Mouse (Mus musculus) right cerebral cortex, postnatal 25 days (tissue): ENCODE measurements around the gene Medag.

Experiments used
- DNase-seq: peaks from one replicate; pipeline ENCODE4 v3.0.0; 2022

Gene Medag

DNA sequence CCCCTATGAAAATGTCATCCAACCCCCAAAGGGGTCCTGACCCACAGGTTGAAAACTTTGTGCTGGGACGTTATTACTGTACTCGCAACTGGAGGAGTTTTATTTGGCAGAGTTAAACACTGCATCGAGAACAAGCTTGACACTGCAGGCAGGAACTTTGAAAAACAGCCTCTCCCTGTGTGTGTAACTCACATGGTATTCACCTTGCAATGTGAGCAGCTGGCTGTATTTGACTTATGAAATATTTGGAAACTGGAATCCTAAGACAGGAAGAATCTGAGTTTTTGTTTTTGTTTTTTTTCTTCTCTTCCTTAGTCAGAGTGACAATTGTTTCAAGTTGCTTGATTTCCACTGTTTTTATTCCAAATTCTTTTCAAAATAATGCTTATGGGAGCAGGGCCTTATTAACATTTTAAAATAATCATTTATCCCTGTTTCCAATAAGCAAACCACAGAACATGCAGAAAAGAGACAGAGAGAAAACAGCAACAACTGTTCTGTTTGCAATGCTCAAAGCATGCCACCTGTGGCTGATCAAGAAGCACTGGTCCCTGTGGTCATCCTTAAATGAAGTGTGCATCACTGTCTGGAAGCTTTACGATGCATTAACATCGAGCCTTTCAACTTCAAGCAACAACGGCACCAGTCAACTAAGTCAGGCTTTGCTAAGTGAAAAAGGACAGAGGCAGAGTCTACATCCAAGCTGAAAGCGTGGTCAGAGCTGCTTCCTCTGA is 26.2 kb upstream of the Medag start:
- no peak for DNase-seq

GRCm38 (mm10) chr5:149386294-149386850 is 25.2 kb upstream of the Medag start:
- DNase-seq, result no peak

GRCm38 (mm10) chr5:149388947-149389346 is 22.6 kb upstream of the Medag start:
- no peak for DNase-seq

DNA sequence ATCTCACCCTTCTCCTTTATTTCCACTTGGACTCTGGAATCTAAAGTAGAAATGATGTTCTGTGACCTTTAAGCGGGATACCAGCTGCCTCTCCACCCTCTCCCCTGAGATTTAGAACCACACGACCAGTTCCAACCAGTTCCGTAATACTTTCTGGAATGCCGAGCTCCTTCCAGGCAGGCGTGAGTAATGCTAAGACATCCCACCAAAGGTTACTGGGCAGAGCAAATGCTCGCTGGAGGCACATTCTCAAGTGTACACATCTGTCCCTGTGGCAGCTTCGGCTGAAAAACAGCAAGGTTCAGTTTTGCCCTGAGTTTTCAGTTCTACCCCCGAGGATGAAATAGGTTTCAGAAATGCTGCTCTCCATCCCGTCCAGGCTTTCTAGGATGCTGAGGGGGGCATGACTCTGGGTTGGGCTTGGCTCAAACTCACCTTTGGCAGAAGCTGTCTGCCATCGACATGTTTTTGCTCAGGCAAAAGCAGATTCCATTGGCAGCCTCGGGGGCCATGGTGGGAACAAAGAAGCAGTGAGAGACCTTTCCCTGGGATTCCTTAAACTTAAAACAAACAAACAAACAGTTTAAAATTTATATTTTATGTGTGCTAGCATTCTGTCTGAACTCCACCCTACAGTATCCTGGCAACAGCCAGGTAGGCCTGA is 21.9 kb upstream of the Medag start:
- no peak for DNase-seq

DNA sequence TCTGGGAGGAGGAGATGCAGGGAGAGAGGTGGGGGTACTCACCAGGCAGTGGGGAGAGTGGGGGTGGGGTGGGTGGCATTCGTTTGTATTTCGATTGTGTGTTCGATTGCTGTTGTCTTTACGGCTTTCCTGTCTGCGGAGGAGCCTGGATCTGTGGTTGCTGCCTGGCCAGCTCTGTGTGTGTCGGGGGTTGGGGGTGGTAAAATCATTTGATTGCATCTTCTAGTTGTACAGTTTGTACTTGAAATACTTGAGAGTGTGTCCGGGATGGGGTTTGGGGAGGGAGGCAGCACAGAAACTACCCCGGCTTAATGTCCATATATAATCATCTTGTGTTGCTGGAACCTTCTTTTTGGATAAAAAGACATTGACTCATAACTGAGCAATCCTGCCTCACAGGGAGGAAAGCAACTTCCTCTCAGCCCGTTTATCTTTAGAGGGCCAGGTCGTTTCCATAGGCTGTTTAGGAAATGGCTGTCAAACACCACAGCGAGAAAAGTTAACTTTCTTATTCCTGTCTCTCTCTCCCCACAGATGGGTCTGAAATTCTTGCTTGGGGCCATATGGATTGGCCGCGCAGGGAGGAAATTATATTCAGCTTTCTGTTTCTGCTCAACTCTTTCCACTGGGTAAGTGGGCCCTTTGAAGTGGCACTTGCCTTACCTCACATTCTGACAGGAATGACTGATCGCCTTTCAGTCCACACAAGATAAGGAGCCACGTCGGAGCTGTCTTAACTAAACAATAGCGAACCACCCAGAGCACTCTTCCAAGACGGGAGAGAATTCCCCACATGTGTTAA is 19.8 kb upstream of the Medag start:
- no peak for DNase-seq

GRCm38 (mm10) chr5:149392420-149392988 is 19.0 kb upstream of the Medag start:
- no peak for DNase-seq

- no peak for DNase-seq
These were observed 10.0 kb upstream of the Medag start for GRCm38 (mm10) chr5:149401446-149401975.

GRCm38 (mm10) chr5:149402029-149402428 is 9.5 kb upstream of the Medag start:
- no peak for DNase-seq

DNA sequence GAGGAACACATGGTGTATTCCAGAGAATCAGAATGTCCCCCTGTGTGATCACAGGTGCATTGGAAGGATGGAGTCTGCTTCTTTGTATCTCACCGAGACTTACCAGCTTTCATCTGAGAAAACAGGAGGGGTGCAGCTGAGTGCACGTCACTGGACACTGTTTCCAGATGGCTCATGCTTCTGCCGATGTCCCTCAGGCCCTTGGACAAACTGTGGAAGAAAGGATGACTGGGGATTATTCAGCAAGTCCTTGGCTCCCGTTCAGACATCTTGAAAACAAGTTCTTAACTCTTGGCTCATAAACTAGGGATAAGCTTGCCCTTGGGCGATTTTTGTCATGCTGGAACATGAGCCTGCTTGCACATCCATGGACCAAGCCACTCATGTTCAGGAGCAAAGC is 8.2 kb upstream of the Medag start:
- DNase-seq, result no peak

- no peak for DNase-seq
These were observed 6.8 kb upstream of the Medag start for GRCm38 (mm10) chr5:149404710-149405109.

DNA sequence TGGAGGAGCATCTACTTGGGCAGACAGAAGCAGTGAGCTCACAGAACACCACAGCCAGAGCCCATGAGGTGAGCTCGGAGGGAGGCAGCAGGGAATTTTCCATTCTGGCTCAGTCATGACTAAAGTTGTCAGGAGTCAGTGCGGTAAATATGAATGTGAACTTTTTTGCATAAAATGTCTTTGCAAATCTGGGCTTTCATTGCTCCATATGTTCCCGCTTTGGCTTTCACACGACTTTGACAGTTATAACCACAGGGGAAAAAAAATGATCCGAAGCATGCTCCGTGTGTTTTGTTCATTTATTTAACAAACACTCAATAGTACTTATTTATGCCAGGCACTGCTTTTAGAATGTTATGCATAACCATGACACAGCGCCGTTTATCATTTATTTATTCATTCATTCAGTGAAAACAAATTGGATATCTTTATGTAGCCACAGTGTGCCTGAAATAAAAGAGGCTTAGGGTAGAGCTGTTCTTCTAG is 4.7 kb upstream of the Medag start:
- DNase-seq, result peak; percentile 35

- no peak for DNase-seq
These were observed 2.0 kb upstream of the Medag start for GRCm38 (mm10) chr5:149409502-149409901.

DNA sequence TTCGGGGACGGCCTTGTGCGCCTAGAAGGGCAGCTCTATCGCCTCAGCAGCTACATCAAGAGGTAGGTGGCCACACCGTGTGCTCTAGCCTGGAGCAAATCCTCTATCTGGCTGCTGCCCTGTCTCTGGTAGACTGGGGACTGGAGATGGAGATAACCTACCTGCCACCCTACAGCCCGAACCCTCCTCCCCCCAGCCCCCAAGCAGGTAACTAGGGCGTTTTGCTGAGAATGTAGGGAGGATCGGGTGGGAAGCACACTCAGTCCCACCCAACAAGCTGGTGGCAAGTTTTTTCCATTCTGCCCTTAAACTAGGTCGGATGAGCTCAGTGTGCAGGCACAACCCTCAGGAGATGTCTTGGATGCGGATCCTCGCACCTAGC is 636 bp downstream of the Medag start:
- DNase-seq, result no peak

- no peak for DNase-seq
These were observed 1.1 kb downstream of the Medag start for GRCm38 (mm10) chr5:149412671-149413070.

DNA sequence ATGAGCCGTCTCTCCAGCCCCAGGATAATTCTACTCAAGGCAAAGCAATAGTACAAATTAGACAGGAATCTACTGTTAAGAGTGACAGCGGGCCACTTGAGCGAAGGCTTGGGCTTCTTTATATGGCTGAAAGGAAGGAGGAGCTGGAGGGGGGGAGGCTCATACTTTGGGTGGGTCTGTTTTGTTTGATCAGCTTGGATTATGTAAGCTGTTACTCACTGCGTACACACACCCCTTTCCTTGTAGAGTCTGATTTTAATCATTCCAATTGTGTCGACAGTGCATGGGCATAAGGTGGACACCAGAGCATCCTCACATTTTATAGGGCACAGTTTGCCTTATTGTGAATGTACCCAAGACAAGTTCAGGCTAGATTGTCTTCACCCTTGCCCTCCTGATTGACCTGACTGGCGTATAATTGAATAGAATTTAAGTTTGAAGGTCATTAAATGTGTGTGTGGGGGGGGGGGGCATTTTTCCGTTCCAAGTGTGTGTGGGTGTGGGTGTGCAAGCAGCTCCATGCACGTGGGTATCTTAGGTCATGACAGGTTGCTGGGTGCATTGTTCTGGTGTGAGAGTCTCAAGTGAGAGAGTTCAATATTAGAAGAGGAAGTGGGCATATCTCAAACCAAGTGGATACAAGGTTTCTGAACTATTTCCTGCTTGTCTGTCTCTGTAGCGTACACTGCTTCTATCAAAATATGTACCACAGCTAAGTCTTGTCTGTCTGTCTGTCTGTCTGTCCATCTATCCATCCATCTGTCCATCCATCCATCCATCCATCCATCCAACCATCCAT is 3.0 kb downstream of the Medag start:
- DNase-seq, result no peak

GRCm38 (mm10) chr5:149417381-149417780 is 5.8 kb downstream of the Medag start:
- DNase-seq, result no peak

DNA sequence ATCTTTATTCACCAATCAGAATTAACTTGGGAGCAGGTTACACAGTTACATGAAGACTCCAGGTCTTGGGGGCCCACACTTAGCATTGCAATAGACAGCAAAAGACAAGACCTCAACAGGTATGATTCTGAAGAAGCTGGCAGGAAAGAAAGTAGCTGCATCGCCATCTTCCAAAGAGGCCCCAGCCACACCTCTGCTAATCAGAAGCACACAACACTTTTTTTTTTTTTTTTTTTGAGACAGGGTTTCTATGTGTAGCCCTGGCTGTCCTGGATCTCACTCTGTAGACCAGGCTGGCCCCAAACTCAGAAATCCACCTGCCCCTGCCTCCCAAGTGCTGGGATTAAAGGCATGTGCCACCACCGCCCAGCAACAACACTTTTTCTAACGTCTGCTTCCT is 15.0 kb downstream of the Medag start:
- DNase-seq, result no peak

GRCm38 (mm10) chr5:149427277-149428060 is 15.9 kb downstream of the Medag start:
- DNase-seq, result no peak

DNA sequence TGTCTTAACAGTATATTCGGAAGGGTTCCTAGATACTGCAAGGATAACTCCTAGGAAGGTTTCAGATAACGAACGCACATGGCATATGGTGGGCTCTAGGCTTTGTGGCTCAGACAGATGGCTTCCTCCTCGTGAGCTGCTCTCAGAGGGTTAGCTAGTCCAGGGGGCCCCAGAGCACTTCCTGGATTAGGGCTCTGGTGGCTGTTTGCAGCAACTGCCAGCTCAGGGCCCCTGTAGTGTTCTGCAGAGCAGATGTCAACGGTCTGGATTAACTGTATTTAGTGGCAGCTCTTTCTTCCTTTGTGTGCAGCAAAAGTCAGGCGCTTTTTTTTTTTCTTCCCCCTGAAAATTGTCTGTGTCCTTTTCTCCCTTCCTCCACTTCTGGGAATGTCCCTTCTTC is 16.8 kb downstream of the Medag start:
- DNase-seq, result no peak

DNA sequence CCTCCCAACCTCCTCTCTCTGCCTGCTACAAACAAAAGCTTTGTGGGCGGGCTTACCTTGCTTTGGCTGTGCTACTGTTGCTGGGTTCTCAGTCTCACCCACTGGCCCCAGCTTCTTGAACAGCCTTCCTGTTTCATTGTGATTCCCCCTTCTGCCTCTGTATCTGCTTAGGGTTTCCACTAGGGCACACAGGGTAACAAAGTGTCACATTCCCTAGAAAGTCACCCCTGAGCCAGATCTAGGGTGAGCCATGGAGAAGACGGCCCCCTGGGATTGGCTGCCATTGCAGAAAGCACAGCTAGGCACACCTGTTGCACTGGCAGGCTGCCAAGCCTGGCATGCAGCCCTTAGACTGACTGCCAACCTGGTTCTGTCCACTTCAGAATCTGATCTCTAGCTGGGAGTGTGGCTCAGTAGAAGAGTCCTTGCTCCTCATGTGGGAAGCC is 17.3 kb downstream of the Medag start:
- no peak for DNase-seq

DNA sequence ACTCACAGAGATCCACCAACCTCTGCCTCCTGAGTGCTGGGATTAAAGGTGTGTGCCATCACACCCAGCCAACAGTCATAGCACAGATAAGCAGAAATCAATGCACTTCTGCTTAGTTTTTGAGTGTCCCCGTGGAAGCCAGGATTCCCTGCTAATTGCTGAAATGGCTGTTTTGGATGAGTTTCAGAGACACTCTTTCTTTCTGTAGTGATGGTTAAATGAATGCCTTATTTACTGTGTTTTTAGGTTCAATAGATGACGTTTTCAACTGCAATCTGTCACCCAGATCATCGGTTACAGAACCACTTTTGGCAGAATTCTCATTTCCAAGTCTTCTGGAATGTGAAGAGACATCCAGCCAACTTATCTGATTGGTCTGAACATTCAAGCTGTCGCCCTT is 18.0 kb downstream of the Medag start:
- DNase-seq, result no peak
